Mouse (Mus musculus) liver, embryonic 11.5 days (tissue): ENCODE measurements around the gene Usp49. TPM values are rescaled to one million over a fixed set of nuclear protein-coding genes. Genes with fewer than 3 reads are reported as not detected.
"Not testable (repeated sequence)": the region's sequence is repeated elsewhere in the genome, so short reads cannot be mapped to it uniquely, and the experiment has no call there.

Experiments used
- ATAC-seq: fragments of 200-750 bp; cut with Nextera tagmentation; replicated peaks from 2 replicates; pipeline ENCODE4 v1.8.0; 2017; ENCODE audit warnings: moderate number of reproducible peaks, mild to moderate bottlenecking, moderate TSS enrichment, moderate library complexity; ENCODE audit not compliant: low FRiP score
- DNase-seq: peaks from one replicate; pipeline ENCODE4 v3.0.0-alpha.2; 2017; ENCODE audit warnings: low spot score
- H3K27ac ChIP-seq: fragments of 300-500 bp; sonication (generic); 2 replicates; pipeline ENCODE4 v1.5.1; 2014; ENCODE audit warnings: mild to moderate bottlenecking, low read depth, low read length, control low read depth
- H3K27me3 ChIP-seq: fragments of 300-500 bp; sonication (generic); replicated peaks from 2 replicates; pipeline ENCODE4 v1.6.1; 2014; ENCODE audit warnings: low read length, mixed read lengths; ENCODE audit not compliant: control insufficient read depth, insufficient read depth
- H3K36me3 ChIP-seq: fragments of 300-500 bp; sonication (generic); 2 replicates; pipeline ENCODE4 v1.6.1; 2014; ENCODE audit warnings: mild to moderate bottlenecking, low read length, moderate library complexity, mixed read lengths; ENCODE audit not compliant: control insufficient read depth, insufficient read depth
- H3K4me1 ChIP-seq: fragments of 300-500 bp; sonication (generic); replicated peaks from 2 replicates; pipeline ENCODE4 v1.6.1; 2014; ENCODE audit warnings: low read length, mixed read lengths; ENCODE audit not compliant: control insufficient read depth, insufficient read depth
- H3K4me2 ChIP-seq: fragments of 300-500 bp; sonication (generic); 2 replicates; pipeline ENCODE4 v1.6.1; 2014; ENCODE audit warnings: mild to moderate bottlenecking, control low read depth, moderate library complexity
- H3K4me3 ChIP-seq: fragments of 300-500 bp; sonication (generic); 2 replicates; pipeline ENCODE4 v1.5.1; 2014; ENCODE audit warnings: low read depth, low read length, control low read depth
- H3K9ac ChIP-seq: fragments of 300-500 bp; sonication (generic); 2 replicates; pipeline ENCODE4 v1.6.1; 2014; ENCODE audit warnings: low read depth, low read length, control low read depth
- H3K9me3 ChIP-seq: fragments of 300-500 bp; sonication (generic); 2 replicates; pipeline ENCODE4 v1.6.1; 2016; ENCODE audit warnings: low read length, inconsistent platforms, mixed read lengths; ENCODE audit not compliant: control insufficient read depth
- WGBS: fragments of 180-500 bp; shearing (Covaris S2); extraction: QIAGEN DNeasy Blood & Tissue Kit; methylation state at CpG from one replicate; pipeline ENCODE4 v1.1.7; 2014; 5-methylcytosine and 5-hydroxymethylcytosine counted together
- polyA plus RNA-seq: library from polyadenylated mRNA; unstranded; fragments of >200 nt; fragmentation: Nextera tagmentation; extraction: Ambion mirVana; gene quantifications from 2 replicates; pipeline ENCODE4 v1.2.1, GENCODE M21; 2014

Usp49 gene
- polyA plus RNA-seq, 1 experiment from 2014 or later = 4.1 TPM

DNA sequence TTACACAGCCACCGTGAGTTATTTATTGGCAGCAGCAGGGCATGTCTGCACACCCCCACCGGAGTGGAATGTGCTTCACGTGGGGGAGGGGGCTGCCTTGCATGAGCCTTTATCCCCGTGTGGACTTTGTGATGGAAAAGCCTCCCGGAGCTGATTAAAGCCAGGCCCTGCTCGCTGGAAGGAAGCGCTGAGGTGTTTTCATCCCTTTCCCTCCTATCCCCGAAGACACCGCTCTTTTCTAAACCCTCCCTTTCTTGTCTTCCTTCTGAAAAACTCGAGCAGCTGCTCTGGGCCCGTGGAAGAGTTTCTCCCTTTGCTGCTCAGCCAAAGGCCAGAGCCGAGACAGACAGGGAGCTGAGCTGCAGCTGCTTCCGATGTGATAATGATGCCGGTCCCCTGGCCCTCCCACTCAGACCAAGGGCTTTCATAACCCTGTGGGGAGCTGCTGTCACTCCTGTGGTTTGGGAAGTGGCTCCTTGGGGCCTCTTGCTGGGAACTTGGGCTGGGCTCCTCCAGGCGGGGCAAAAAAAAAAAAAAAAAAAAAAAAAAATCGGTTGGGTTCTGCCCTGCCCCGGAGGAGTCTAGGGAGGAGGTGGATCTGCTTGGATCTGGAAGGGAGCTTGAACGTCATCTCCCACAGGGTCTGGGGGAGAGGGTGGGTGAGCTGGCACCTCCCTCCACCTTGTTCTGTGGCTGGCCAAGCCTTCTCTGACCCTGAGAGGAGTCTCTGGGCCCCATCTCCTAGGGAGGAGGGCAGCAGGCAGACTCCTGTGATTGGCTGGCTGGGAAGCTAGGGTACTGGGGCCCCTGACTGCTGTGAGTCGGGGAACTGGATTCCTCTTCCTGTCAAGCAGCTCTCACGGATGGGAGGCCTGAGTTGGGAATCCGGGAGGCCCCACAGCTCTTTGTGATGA is 35.0 kb upstream of the Usp49 start:
- H3K27ac ChIP-seq = peak overlapping the region; percentile 99
- peak overlapping the region; percentile 87 for H3K4me3 ChIP-seq
- H3K9ac ChIP-seq = peak overlapping the region; percentile 96
- peaks cover 30% of the 10 kb centered on the region for H3K36me3 ChIP-seq
- under 1% methylated on average over 20 of the region's 21 CpGs for WGBS
- DNase-seq = peak; percentile 82
- peak overlapping the region; percentile 95 for H3K4me2 ChIP-seq
- H3K9me3 ChIP-seq = no peaks in the 10 kb centered on the region
- ATAC-seq = peak; percentile 69
- no peaks in the 10 kb centered on the region for H3K27me3 ChIP-seq
- peaks cover 58% of the 10 kb centered on the region for H3K4me1 ChIP-seq

DNA sequence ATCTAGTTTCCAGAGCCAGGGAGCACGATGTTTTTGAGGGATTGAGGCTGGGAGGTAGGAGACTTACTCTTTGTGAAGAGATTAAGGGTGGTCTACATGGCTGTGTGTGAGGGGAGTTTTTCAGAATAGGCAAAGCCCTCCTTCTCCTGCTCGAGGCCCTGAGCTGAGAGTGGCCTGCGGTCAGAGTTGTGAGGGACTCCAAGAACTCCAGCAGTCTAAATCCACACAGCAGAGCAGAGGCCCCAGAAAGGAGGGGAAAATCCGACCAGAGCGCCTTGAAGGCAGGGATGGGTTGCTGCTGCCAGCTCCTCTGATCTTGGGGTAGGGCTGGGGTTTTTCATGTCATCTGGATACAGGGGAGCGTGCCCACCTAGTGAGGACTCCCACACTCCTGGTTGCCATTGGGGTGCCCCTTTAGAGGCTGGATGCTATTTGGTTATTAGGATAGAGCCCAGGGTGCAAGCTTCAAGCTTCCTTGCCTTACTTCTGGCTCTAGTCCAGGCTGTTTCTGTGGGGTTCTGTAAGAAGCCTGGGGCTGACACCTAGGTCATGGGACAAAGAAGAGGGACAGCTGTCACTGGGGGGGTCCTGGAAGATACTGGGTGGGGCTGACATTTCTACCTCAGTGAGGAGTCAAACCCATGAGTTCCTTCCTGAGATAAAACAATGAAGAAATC is 34.2 kb upstream of the Usp49 start:
- Histone ChIP-seq H3K27me3 (no peaks in the 10 kb centered on the region), H3K9me3 (no peaks in the 10 kb centered on the region), H3K36me3 (peaks cover 36% of the 10 kb centered on the region), H3K4me2 (peak overlapping the region; percentile 95), H3K4me1 (peaks cover 51% of the 10 kb centered on the region), H3K4me3 (peak overlapping the region; percentile 87), H3K27ac (peak overlapping the region; percentile 99), H3K9ac (peak overlapping the region; percentile 96)
- 30% methylated on average over 6 of the region's 6 CpGs for WGBS
- ATAC-seq (no peak), DNase-seq (no peak)

DNA sequence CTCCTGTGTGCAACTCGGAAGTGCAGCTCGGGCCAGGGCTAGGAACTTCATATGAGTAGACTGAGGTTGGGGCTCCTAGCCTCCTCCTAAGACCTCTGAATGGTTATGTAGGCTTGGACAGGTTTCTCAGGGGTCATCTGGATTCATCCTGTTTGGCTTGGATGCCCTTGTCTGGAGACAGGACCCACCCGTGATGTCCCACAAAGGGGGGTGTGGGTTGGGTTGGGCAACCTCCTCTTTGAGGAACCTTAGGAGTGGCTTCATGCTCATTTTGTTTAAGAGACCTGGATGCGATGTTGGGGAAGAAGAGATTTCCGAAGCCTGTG is 33.7 kb upstream of the Usp49 start:
- 42% methylated on average over 5 of the region's 5 CpGs for WGBS
- no peaks in the 10 kb centered on the region for H3K9me3 ChIP-seq
- DNase-seq = no peak

DNA sequence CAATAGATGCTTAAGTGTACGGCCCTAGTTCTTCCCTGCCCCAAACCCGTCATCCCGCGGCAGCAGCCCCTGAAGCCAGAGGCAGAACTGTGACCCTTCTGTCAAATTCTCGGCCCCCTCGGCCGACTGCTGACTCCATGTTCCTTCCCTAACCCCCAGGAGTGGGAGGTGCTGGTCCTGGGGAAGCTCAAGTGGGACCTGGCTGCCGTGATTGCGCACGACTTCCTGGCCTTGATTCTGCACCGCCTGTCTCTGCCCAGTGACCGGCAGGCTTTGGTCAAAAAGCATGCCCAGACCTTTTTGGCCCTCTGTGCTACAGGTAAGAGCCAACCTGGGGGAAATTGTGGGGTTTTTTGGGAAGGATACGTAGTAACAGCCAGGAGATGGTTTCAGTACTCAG is 33.2 kb upstream of the Usp49 start:
- DNase-seq (peak; percentile 40), ATAC-seq (no peak)
- peak overlapping the region; percentile 99 for H3K27ac ChIP-seq
- H3K9ac ChIP-seq = peak overlapping the region; percentile 96
- H3K4me2 ChIP-seq = peak overlapping the region; percentile 95
- H3K9me3 ChIP-seq = no peaks in the 10 kb centered on the region
- peaks cover 46% of the 10 kb centered on the region for H3K4me1 ChIP-seq
- no peaks in the 10 kb centered on the region for H3K27me3 ChIP-seq
- peaks cover 45% of the 10 kb centered on the region for H3K36me3 ChIP-seq
- H3K4me3 ChIP-seq = peak overlapping the region; percentile 87
- 56% methylated on average over 13 of the region's 13 CpGs for WGBS

More for the DNA sequence above, 33.7 kb upstream of the Usp49 start:
- H3K9ac ChIP-seq = peak overlapping the region; percentile 96
- peaks cover 46% of the 10 kb centered on the region for H3K4me1 ChIP-seq
- ATAC-seq = no peak
- peaks cover 41% of the 10 kb centered on the region for H3K36me3 ChIP-seq
- peak overlapping the region; percentile 87 for H3K4me3 ChIP-seq
- no peaks in the 10 kb centered on the region for H3K27me3 ChIP-seq
- peak overlapping the region; percentile 99 for H3K27ac ChIP-seq
- peak overlapping the region; percentile 95 for H3K4me2 ChIP-seq

DNA sequence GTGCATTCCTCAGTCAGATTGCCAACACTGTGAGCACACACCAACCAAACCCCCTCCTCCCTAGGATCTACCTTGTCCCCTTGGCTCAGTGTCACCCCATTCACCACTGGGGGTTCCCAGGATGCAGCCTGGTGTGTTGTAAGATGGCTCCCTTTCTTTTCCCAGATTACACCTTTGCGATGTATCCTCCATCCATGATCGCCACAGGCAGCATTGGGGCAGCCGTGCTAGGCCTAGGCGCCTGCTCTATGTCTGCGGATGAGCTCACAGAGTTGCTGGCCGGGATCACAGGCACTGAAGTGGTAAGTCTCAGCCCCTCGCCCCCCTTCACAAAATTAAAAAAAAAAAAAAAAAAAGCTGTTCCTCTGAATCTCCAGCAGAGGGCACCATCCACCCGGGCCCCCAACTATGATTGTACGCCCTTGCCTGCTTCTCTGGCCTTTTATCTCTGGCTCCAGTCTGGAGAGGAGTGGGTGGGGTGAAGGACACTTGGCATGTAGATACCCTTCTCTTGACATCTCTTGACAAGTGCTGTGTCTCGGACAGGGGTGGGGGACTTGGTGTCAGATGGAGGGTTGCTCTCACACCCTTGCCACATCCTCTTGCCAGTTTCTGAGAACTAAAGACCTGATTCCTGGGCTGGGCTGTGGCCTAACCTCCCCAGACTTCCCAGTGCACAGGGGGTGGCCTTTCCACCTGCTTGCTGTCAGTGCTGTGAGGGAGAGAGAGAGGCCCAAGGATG is 32.5 kb upstream of the Usp49 start:
- Histone ChIP-seq H3K27me3 (no peaks in the 10 kb centered on the region), H3K4me2 (peak overlapping the region; percentile 95), H3K4me3 (peak overlapping the region; percentile 87; the same call in 1 of the 2 replicates), H3K4me1 (peaks cover 40% of the 10 kb centered on the region), H3K9ac (peak overlapping the region; percentile 96), H3K36me3 (peaks cover 50% of the 10 kb centered on the region), H3K27ac (peak overlapping the region; percentile 99), H3K9me3 (no peaks in the 10 kb centered on the region)
- WGBS = 22% methylated on average over 10 of the region's 10 CpGs
- DNase-seq = peak; percentile 65
- peak; percentile 73 for ATAC-seq

DNA sequence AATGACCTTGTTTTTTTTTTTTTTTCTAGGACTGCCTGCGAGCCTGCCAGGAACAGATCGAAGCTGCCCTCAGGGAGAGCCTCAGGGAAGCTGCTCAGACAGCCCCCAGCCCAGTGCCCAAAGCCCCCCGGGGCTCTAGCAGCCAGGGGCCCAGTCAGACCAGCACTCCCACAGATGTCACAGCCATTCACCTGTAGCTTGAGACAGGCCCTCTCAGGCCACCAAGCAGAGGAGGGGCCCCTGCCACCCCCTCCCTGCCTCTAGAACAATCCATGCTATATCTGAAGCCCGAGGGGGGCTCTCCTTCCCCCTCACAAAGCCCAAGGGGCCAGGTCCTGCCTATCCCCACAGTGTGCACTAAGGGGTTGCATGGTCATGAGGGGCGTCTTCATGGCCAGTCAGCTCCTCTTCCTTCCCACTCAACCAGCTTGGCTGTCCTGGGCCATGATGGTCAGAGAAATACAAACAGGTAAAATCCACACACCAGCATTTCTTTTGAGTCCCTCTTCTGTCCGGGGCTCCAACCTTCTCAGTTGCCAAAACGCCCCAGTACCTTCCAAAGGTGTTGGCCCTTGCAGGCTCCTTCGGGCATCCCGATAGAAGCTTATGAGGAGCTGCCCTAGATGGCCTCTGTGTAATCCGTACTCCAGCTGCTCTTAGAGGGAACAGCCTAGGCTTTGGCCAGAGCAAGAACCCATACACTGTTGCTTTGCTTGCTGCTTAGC is 31.7 kb upstream of the Usp49 start:
- WGBS = 73% methylated on average over 9 of the region's 10 CpGs
- H3K4me1 ChIP-seq = peaks cover 40% of the 10 kb centered on the region

DNA sequence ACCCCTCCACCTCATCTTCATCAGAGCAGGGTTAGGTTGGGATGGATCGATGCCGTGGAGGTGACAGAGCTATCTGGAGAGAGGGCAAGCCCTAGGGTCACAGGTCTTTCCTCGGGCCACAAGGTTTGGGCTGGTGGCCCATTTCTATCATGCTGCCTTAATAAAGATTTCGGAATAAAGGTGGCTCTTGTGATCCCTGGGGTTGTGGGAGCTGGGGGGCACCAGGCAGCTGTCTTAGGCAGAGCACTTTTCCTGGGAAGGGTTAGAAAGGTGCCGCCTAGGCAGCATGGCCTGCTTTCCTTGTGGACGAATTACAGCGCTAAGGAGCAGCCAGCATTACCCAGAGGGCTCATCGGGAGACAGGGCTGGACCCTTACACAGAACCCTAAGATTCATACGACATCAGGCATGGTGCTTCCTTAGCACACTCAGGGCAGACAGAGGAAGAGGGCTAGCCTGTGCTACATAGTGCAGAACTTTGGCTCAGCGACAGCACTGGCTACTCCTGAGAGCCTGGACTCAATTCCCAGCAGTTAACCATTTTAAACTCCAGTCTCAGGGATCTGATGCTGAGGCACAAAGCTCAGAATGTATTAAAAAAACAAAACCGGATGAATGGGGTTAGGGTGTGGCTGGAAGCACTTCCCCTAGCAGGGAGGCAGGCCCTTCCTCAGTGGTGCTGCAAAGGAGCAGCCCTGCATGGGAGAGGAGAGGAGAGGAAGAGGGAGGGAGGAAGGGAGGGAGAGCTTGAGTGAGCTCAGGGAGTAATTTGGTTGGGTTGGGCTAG is 30.8 kb upstream of the Usp49 start:
- H3K27me3 ChIP-seq = no peaks in the 10 kb centered on the region
- peak overlapping the region; percentile 99 for H3K27ac ChIP-seq
- H3K4me2 ChIP-seq = peak overlapping the region; percentile 4; the same call in 1 of the 2 replicates
- no peaks in the 10 kb centered on the region for H3K9me3 ChIP-seq
- peak overlapping the region; percentile 25; the same call in 1 of the 2 replicates for H3K9ac ChIP-seq
- peaks cover 40% of the 10 kb centered on the region for H3K4me1 ChIP-seq
- 64% methylated on average over 11 of the region's 11 CpGs for WGBS
- no peak overlapping the region for H3K4me3 ChIP-seq
- ATAC-seq (no peak), DNase-seq (peak; percentile 41)
- H3K36me3 ChIP-seq = peaks cover 63% of the 10 kb centered on the region

More for the DNA sequence above, 31.7 kb upstream of the Usp49 start:
- Histone ChIP-seq H3K36me3 (peaks cover 53% of the 10 kb centered on the region), H3K27ac (peak overlapping the region; percentile 99), H3K9ac (peak overlapping the region; percentile 65), H3K4me2 (peak overlapping the region; percentile 95)
- not testable (repeated sequence) for H3K4me3 ChIP-seq, H3K27me3 ChIP-seq, DNase-seq, H3K9me3 ChIP-seq, ATAC-seq
